Mouse (Mus musculus) neutrophil, adult 59 days (primary cell): Measurements from ENCODE around the gene Tns1. TPM values are rescaled to one million over a fixed set of nuclear protein-coding genes. Genes with fewer than 3 reads are reported as not detected.

Experiments
- total RNA-seq, 2 experiments: library from RNA; stranded (reverse); gene quantifications; 1 replicate in 1 of 2; 2 replicates in 1 of 2; pipeline ENCODE4 v1.2.4; 2023

Tns1 gene
- 10 to 100 TPM in 1 of 2 experiments, 1 to 10 TPM in 1; 7.9 to 15.2 TPM for total RNA-seq

GRCm38 (mm10) chr1:74124021-74124981 is at the start of gene Tns1:
Gene Tns1, minus strand, starts transcription at chr1:74124449.

GRCm38 (mm10) chr1:74153461-74154184 is 29.4 kb upstream of the Tns1 start, which contains the start of gene Cxcr2:
Gene Cxcr2, plus strand, starts transcription at chr1:74153989.

DNA sequence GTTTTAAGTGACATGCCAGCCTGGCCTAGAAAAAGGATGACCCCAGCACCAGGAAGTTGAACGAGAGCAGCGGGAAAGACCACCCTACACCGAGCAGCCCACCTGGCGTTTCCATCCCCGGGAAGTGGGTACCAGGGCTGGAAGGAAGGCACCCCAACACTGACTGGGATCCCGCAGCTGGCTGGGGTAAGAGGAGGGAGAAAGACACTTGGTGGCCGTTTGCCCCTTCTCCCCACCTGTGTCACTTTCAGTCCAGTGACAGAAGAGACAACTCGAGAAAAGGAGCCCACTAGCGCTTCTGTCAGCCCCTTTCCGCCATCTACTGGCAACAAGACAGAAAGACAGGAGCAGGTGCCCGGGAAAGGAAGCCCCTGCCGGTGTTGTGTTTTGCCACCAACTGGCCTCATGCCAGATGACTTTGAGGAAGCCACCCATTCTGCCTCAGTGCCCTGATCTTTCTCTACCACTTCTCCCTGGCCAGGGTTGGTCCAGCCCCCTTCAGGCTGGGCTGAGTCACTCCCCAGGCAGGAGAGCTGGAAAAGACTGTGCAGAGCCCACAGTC is 823 bp upstream of the Tns1 start, which contains the start of gene Rufy4:
Rufy4 (plus strand) TSS at position 551 of the 562 bp plus-strand sequence.

Other genes with a start within 250 kb of the Tns1 start
- 1 to 10 TPM; 3.2 to 4.6 TPM for gene Rufy4, start 1.1 kb upstream of the Tns1 start, total RNA-seq
- gene Cxcr2, start 29.5 kb upstream of the Tns1 start, total RNA-seq: 100 to 1,000 TPM; 381 to 406 TPM
- gene Cxcr1, start 70.2 kb upstream of the Tns1 start, total RNA-seq: 1 to 10 TPM in 1 of 2 experiments, under 1 TPM in 1; 0.68 to 1.2 TPM
- gene Arpc2, start 111.6 kb upstream of the Tns1 start, total RNA-seq: 100 to 1,000 TPM; 680 to 729 TPM
- gene Gpbar1, start 154.1 kb upstream of the Tns1 start, total RNA-seq: under 1 TPM; 0.49 to 0.56 TPM
- 10 to 100 TPM; 65.6 to 68.3 TPM for gene Aamp, start 160.3 kb upstream of the Tns1 start, total RNA-seq
- gene Pnkd, start 160.5 kb upstream of the Tns1 start, total RNA-seq: 10 to 100 TPM; 12.1 to 15.3 TPM
- gene Tmbim1, start 181.2 kb upstream of the Tns1 start, total RNA-seq: 10 to 100 TPM; 13.9 to 17.4 TPM
- gene Catip, start 237.7 kb upstream of the Tns1 start, total RNA-seq: under 1 TPM in 1 of 2 experiments, not detected in 1; 0.18 TPM